Mouse (Mus musculus): ENCODE measurements around the gene Lancl1. TPM values are rescaled to one million over a fixed set of nuclear protein-coding genes. Genes with fewer than 3 reads are reported as not detected.

The Lancl1 gene
- total RNA-seq (2021): 10 to 100 TPM; 25.3 to 27.9 TPM
- long read RNA-seq, experiment 1, full-length matches to known transcripts: 12 of 27 reads
- long read RNA-seq, experiment 1, partial matches to known transcripts: 6 of 27 reads
- long read RNA-seq, experiment 1, other reads (novel, unspliced or antisense): 9 of 27 reads
- long read RNA-seq, experiment 2, full-length matches to known transcripts: 22 of 38 reads
- long read RNA-seq, experiment 2, partial matches to known transcripts: 6 of 38 reads
- long read RNA-seq, experiment 2, other reads (novel, unspliced or antisense): 10 of 38 reads

GRCm38 (mm10) chr1:67038246-67038987 is at the start of gene Lancl1:
Gene Lancl1, minus strand, starts transcription at chr1:67038872.
- DNase-seq: peak; percentile 80

- no peak for DNase-seq
Measured at GRCm38 (mm10) chr1:67079146-67079545, 40.5 kb upstream of the Lancl1 start.

- DNase-seq: no peak
Measured at GRCm38 (mm10) chr1:67078666-67079065, 40.0 kb upstream of the Lancl1 start.

- no peak for DNase-seq
Measured at GRCm38 (mm10) chr1:67077739-67078138, 39.1 kb upstream of the Lancl1 start.

- no peak for DNase-seq
Measured at GRCm38 (mm10) chr1:67067561-67067960, 28.9 kb upstream of the Lancl1 start.

- no peak for DNase-seq
Measured at GRCm38 (mm10) chr1:67065347-67066270, 26.9 kb upstream of the Lancl1 start.

GRCm38 (mm10) chr1:67061456-67062085 is 22.9 kb upstream of the Lancl1 start:
- no peak for DNase-seq

GRCm38 (mm10) chr1:67055816-67056215 is 17.1 kb upstream of the Lancl1 start:
- DNase-seq: no peak

- no peak for DNase-seq
Measured at GRCm38 (mm10) chr1:67052721-67053120, 14.0 kb upstream of the Lancl1 start.

GRCm38 (mm10) chr1:67049600-67049999 is 10.9 kb upstream of the Lancl1 start:
- DNase-seq: no peak

- no peak for DNase-seq
Measured at GRCm38 (mm10) chr1:67048696-67049095, 10.0 kb upstream of the Lancl1 start.

- no peak for DNase-seq
Measured at GRCm38 (mm10) chr1:67045100-67045499, 6.4 kb upstream of the Lancl1 start.

GRCm38 (mm10) chr1:67042583-67042982 is 3.9 kb upstream of the Lancl1 start:
- no peak for DNase-seq

GRCm38 (mm10) chr1:67039083-67039482 is 411 bp upstream of the Lancl1 start:
- DNase-seq: no peak

GRCm38 (mm10) chr1:67037198-67037597 is 1.5 kb downstream of the Lancl1 start:
- DNase-seq: no peak

GRCm38 (mm10) chr1:67033278-67033677 is 5.4 kb downstream of the Lancl1 start:
- no peak for DNase-seq

- no peak for DNase-seq
Measured at GRCm38 (mm10) chr1:67026927-67027511, 11.7 kb downstream of the Lancl1 start.

- DNase-seq: no peak
Measured at GRCm38 (mm10) chr1:67026142-67026541, 12.5 kb downstream of the Lancl1 start.

GRCm38 (mm10) chr1:67022767-67023166 is 15.9 kb downstream of the Lancl1 start:
- no peak for DNase-seq

- no peak for DNase-seq
Measured at GRCm38 (mm10) chr1:67022051-67022450, 16.6 kb downstream of the Lancl1 start.

GRCm38 (mm10) chr1:67020637-67021161 is 18.0 kb downstream of the Lancl1 start:
- DNase-seq: no peak
